Mouse (Mus musculus): ENCODE data around the gene Unc5cl. TPM values are rescaled to one million over a fixed set of nuclear protein-coding genes. Genes with fewer than 3 reads are reported as not detected.

The Unc5cl gene
- polyA plus RNA-seq, 1 experiment from 2014 or later = 0.69 TPM

DNA sequence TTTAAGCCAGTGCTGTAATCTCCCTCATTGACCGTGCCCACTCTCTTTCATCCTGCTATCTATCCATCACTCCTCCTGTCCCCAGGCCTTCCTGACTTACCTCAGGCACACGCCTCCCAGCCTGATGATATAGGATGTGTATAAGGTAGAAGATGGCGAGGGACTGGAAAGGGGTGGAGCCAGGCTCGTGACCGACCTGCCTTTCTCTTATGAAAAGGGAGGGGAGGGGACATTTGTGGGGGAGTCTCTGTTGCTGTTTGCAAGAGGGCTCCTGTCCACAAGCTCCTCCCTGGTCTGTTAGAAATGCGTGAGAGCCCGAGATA, 3.4 kb upstream of the Unc5cl start, which contains the start of gene Tspo2:
Tspo2 (minus strand) TSS at position 170 of the 323 bp plus-strand sequence.
- no peak within 1 kb of the TSS for H3K4me2 ChIP-seq (replicated peaks; ENCODE audit: low read depth, low read length)

DNA sequence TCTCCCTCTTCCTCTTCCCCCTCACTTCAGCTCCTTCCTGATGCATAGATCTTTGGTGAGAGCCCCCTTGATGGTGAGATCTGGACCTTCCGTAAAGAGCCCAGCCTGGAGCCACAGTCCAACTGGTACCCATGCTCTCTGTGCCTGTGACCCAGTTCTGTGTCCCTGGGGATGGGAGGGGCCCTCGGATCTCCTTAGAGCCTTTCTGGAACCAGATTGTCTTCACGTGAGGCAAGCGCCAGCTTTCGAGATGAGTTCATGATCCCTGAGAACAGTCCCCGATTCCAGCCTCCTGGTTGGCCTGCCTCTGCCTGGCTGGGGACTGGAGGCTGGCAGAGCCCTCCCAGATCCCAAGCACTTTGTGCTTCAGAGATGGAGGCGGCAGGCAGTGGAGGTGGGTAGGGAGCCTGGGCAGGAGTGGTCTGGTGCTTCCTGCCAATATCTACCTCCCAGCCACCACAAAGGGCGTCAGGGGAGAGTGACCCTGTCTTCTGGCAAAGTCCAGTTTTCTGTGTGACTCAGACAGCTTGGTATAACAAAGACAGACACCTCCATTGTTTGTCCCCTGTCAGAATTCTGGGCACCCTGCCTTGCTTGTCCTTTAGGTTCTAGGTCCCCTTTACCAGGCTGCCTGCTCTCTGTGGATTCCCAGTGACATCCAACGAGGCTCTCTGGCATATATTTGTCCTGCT, 2.8 kb upstream of the Unc5cl start:
- no peaks in the 10 kb centered on the region for H3K36me3 ChIP-seq (ENCODE audit: insufficient read depth, low read length)
- no peaks in the 10 kb centered on the region for H3K27me3 ChIP-seq (replicated peaks; ENCODE audit: insufficient read depth, low read length)
- ATAC-seq (0 out of 2 replicates have a peak, but pooled peaks have one; percentile 15), DNase-seq (ENCODE audit: low spot score) (no peak)
- no peaks in the 10 kb centered on the region for H3K4me1 ChIP-seq (ENCODE audit: insufficient read depth, low read depth, low read length)
- TF ChIP-seq CTCF (IDR thresholded peaks at IDR 0.05) (no peak), EP300 (IDR thresholded peaks at IDR 0.05) (no peak)
- H3K9ac ChIP-seq (replicated peaks; ENCODE audit: low read depth) = no peak overlapping the region
- H3K27ac ChIP-seq (ENCODE audit: low read length) = no peak overlapping the region
- H3K4me2 ChIP-seq (replicated peaks; ENCODE audit: low read depth, low read length) = no peak overlapping the region
- no peak overlapping the region for H3K4me3 ChIP-seq (ENCODE audit: low read depth, low read length)
- H3K9me3 ChIP-seq (ENCODE audit: low read length) = no peaks in the 10 kb centered on the region
- WGBS = 59% methylated on average over 9 of the region's 9 CpGs

More for the DNA sequence above, 3.4 kb upstream of the Unc5cl start, which contains the start of gene Tspo2:
- 50% methylated on average over 7 of the region's 7 CpGs for WGBS
- Histone ChIP-seq H3K27me3 (replicated peaks; ENCODE audit: insufficient read depth, low read length) (no peaks in the 10 kb centered on the region), H3K36me3 (ENCODE audit: insufficient read depth, low read length) (no peaks in the 10 kb centered on the region), H3K27ac (ENCODE audit: low read length) (no peak within 1 kb of the TSS), H3K4me3 (ENCODE audit: low read depth, low read length) (no peak within 1 kb of the TSS), H3K4me1 (ENCODE audit: insufficient read depth, low read depth, low read length) (no peaks in the 10 kb centered on the region), H3K9me3 (ENCODE audit: low read length) (no peaks in the 10 kb centered on the region), H3K9ac (replicated peaks; ENCODE audit: low read depth) (no peak within 1 kb of the TSS)
- TF ChIP-seq EP300 (IDR thresholded peaks at IDR 0.05) = no peak
- no peak for TF ChIP-seq CTCF (IDR thresholded peaks at IDR 0.05)
- no peak for DNase-seq (ENCODE audit: low spot score)
- ATAC-seq = peak; percentile 19; the same call in 1 of the 2 replicates

DNA sequence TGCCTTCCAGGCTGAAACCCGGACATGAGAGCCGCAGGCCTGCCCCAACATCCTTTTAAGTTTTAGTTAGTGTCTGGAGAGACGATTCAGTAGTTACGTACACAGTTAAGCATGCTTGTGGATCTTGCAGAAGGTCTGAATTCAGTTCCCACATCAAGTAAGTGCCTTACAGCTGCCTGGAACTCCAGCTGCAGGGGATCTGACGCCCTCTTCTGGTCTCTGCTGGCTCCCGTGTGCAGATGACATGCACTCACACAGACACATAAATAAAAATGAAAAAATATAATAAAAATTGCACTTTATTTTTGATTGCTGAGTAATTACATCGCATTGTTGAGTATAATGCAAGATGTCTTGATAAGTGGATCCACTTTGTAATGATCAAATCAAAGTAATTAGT, 1.2 kb upstream of the Unc5cl start:
- Histone ChIP-seq H3K27ac (ENCODE audit: low read length) (no peak overlapping the region), H3K36me3 (ENCODE audit: insufficient read depth, low read length) (no peaks in the 10 kb centered on the region), H3K27me3 (replicated peaks; ENCODE audit: insufficient read depth, low read length) (no peaks in the 10 kb centered on the region), H3K9ac (replicated peaks; ENCODE audit: low read depth) (no peak overlapping the region), H3K4me3 (ENCODE audit: low read depth, low read length) (no peak overlapping the region), H3K4me1 (ENCODE audit: insufficient read depth, low read depth, low read length) (no peaks in the 10 kb centered on the region), H3K4me2 (replicated peaks; ENCODE audit: low read depth, low read length) (no peak overlapping the region), H3K9me3 (ENCODE audit: low read length) (no peaks in the 10 kb centered on the region)
- TF ChIP-seq EP300 (IDR thresholded peaks at IDR 0.05) (no peak), CTCF (IDR thresholded peaks at IDR 0.05) (peak; percentile 46)
- DNase-seq (ENCODE audit: low spot score) (no peak), ATAC-seq (no peak)
- 71% methylated on average over 7 of the region's 7 CpGs for WGBS

DNA sequence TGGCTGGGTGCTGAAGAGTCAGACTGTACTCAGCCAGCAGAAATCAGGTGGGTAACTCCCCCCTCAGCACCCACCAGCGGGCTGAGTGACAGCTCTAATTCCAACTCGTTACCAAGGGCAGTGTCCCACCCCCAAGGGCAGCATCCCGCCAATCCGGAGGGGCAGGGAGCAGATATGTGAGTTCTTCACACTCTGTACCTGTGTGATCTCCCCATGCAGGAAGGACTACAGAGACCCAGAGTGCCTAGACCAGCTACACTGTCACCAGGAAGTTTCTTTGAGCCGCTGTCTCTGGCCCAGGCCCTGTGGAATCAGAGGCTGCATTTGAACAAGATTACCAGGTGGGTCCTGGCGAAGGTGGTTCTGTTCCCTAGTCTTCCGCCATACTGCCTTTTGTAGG, 511 bp upstream of the Unc5cl start:
- Histone ChIP-seq H3K9ac (replicated peaks; ENCODE audit: low read depth) (no peak overlapping the region), H3K4me2 (replicated peaks; ENCODE audit: low read depth, low read length) (0 out of 2 replicates have a peak overlapping the region, but pooled peaks have one; percentile 19), H3K4me3 (ENCODE audit: low read depth, low read length) (no peak overlapping the region), H3K36me3 (ENCODE audit: insufficient read depth, low read length) (no peaks in the 10 kb centered on the region), H3K27me3 (replicated peaks; ENCODE audit: insufficient read depth, low read length) (no peaks in the 10 kb centered on the region), H3K27ac (ENCODE audit: low read length) (no peak overlapping the region), H3K4me1 (ENCODE audit: insufficient read depth, low read depth, low read length) (no peaks in the 10 kb centered on the region), H3K9me3 (ENCODE audit: low read length) (no peaks in the 10 kb centered on the region)
- DNase-seq (ENCODE audit: low spot score) (no peak), ATAC-seq (no peak)
- WGBS = 44% methylated on average over 7 of the region's 7 CpGs
- TF ChIP-seq CTCF (IDR thresholded peaks at IDR 0.05) (no peak), EP300 (IDR thresholded peaks at IDR 0.05) (no peak)

DNA sequence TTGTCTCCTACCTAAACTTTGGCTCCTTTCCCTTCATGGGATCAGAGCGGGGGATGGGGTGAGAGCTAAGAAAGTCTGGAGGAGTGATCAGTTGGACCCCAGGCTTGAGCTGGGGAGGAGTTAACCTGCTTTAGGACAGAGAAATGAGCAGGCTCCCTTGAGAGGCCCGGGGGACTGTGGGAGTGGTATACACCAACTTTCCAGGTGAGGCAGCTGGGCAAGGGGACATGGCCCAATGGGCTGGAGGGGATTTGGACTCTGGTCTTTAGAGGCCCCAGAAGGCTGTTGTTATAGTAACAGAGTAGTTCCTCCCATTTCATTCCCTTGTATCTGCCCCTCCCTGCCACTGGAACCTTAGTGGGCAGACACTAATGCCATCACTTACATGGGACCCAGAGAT, 1.3 kb downstream of the Unc5cl start:
- Histone ChIP-seq H3K9ac (replicated peaks; ENCODE audit: low read depth) (no peak overlapping the region), H3K27ac (ENCODE audit: low read length) (no peak overlapping the region), H3K9me3 (ENCODE audit: low read length) (no peaks in the 10 kb centered on the region), H3K4me1 (ENCODE audit: insufficient read depth, low read depth, low read length) (no peaks in the 10 kb centered on the region), H3K27me3 (replicated peaks; ENCODE audit: insufficient read depth, low read length) (no peaks in the 10 kb centered on the region), H3K36me3 (ENCODE audit: insufficient read depth, low read length) (no peaks in the 10 kb centered on the region), H3K4me2 (replicated peaks; ENCODE audit: low read depth, low read length) (no peak overlapping the region), H3K4me3 (ENCODE audit: low read depth, low read length) (no peak overlapping the region)
- 86% methylated on average over 2 of the region's 2 CpGs for WGBS
- TF ChIP-seq CTCF (IDR thresholded peaks at IDR 0.05) (no peak), EP300 (IDR thresholded peaks at IDR 0.05) (no peak)
- no peak for ATAC-seq
- DNase-seq (ENCODE audit: low spot score) = no peak

DNA sequence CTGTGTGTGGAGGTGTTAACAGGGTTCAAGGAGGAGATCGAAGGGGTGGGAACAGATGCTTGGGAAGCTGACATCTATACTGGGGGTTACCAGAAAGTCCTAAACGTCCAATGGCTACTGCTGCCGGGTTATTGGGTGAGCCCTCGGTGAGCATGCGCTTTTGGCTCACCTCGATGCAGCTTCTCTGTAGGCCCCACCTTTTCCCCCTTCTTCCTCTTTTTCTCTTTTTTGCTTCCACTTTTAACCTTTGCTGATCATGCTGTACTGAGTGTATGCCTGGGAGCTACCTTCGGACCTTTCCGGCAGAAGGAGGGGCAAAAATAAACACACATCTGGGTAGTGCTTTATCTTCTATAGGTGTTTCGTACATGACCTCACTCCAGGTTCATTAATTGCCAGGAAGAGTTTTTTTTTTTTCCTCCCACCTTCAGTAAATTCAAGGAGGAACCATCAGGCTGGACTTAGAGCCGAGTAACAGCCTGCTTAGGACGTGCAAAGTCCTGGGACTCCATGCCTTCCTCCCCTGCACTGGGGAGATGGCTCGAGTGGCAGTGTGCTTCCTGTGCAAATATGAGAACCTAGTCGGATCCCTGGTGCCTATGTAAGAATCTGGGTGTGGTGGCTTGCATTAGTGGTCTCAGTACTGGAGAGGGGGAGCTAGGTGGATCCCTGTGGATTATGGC, 3.4 kb downstream of the Unc5cl start:
- H3K27me3 ChIP-seq (replicated peaks; ENCODE audit: insufficient read depth, low read length) = no peaks in the 10 kb centered on the region
- no peaks in the 10 kb centered on the region for H3K36me3 ChIP-seq (ENCODE audit: insufficient read depth, low read length)
- WGBS = 51% methylated on average over 13 of the region's 13 CpGs
- no peak overlapping the region for H3K27ac ChIP-seq (ENCODE audit: low read length)
- ATAC-seq (no peak), DNase-seq (ENCODE audit: low spot score) (no peak)
- H3K4me1 ChIP-seq (ENCODE audit: insufficient read depth, low read depth, low read length) = no peaks in the 10 kb centered on the region
- H3K4me2 ChIP-seq (replicated peaks; ENCODE audit: low read depth, low read length) = no peak overlapping the region
- TF ChIP-seq CTCF (IDR thresholded peaks at IDR 0.05) = no peak
- no peak for TF ChIP-seq EP300 (IDR thresholded peaks at IDR 0.05)
- H3K9ac ChIP-seq (replicated peaks; ENCODE audit: low read depth) = no peak overlapping the region
- H3K9me3 ChIP-seq (ENCODE audit: low read length) = no peaks in the 10 kb centered on the region
- no peak overlapping the region for H3K4me3 ChIP-seq (ENCODE audit: low read depth, low read length)

Data from lung, postnatal 0 days (tissue).